Mouse (Mus musculus) frontal cortex, postnatal 14 days (tissue): ENCODE results near the gene Hsp90b1.
A peak's percentile ranks its signal among the peaks of the same experiment; 100 is the strongest.
"Not testable (repeated sequence)": the region's sequence is repeated elsewhere in the genome, so short reads cannot be mapped to it uniquely, and the experiment has no call there.

Experiments
- DNase-seq, 2 experiments: peaks; one replicate each; pipeline ENCODE4 v3.0.0; 2022; ENCODE audit warnings: low spot score in 2 of 2

Gene Hsp90b1

DNA sequence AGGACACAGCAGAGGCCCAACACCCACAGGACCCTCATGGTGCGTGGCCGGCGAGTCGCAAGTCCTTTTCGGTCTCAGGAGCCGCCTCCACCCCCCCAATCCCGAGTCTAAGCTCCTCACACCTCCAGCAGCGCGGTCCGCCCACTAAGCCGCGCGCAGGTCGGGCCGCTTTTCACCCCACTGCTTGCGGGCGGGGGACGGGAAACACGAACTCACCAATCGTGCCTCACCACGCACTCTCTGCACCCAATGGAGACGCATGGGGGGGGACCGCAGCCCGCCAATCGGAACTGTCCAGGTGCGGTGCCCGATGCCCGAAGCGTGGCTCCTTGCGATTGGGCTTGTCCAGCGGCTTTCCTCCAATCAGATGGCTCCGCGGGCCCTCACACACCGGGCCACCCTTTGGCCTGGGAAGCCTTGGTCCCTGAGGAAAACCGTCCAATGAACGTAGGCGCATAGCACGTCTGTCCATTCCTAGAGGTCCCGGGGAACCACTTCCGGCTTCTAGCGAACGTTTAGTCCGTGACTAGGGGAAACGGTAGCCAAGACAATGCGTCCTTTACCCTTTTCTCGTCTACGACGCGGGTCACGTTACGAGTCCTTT is at the start of gene Hsp90b1, which contains the start of gene Ttc41:
Hsp90b1 (minus strand) TSS at position 192 of the 604 bp plus-strand sequence.
Ttc41 (plus strand) TSS at position 494 of the 604 bp plus-strand sequence.
- DNase-seq = peak; percentile 100

DNA sequence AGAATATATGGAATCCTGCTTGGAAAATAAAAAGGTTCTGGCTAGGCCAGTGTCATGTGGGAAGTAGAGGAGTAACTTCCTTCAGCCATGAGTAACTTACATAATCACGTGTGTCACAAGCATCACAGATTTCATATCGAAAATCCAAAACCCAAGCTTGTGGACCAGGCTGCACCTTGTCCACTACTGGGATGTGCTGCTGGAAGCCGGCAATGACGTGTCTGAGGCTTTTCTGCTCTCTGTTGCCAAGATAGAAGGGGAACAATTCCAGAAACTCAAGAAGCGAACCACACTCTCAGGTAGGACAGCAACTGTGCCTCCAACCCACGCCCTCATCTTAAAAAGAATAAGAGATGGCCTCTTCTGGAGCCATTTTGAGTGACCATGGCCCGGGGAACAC is 39.0 kb upstream of the Hsp90b1 start:
- no peak for DNase-seq

DNA sequence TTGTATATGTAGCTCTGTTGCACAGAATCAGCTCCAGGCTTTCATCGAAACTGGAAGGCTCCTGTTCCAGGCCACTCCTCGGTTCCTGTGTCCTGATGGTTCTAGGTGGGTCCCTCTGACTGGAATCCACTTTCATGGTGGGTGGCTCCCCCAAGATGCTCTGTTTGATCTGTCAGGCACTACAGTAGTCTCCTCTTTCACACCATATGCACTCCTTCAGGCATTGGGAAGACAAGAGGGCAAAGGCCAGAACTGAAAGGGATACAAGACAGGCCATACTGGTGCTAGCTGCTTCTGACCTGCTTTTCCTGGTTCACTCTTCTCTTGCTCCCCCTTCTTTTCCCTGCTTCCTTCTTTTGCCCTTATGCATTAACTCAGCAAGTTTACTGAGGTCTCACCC is 37.6 kb upstream of the Hsp90b1 start:
- no peak for DNase-seq

DNA sequence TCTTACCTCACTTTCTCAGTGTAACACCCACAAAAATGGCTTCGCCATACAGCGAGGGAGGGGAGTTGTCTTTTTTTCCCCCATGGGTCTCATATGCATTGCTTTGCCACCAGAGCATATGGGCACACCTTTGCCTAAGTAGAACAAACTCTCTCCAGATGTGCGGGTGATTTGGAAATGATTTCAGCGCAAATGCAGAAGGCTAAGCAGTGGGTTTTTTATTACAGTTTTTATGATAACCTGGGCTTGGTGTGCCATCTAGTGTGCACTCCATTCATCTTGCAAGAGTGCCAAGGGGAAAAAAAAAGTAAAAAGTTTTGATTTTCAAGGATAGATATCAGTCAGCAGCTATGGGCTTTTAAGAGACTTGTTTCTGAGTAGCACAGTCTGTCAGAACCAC is 29.7 kb upstream of the Hsp90b1 start:
- no peak for DNase-seq

DNA sequence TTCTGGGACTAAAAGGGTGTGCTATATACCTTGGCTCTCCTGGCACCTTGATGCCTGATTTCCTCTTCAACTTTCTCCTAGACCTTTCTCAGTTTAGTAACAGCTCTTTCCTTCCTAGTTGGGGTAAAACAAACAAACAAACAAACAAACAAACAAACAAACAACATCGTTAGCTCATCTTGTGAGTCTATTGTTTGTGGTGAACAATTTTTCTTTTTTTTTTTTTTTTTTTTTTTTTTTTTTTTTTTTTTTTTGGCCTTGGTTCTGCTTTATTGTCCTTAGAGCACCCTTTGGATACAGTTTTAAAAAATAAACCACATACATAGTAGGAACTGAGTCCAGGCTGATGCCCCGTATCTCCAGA is 26.2 kb upstream of the Hsp90b1 start:
- no peak for DNase-seq

DNA sequence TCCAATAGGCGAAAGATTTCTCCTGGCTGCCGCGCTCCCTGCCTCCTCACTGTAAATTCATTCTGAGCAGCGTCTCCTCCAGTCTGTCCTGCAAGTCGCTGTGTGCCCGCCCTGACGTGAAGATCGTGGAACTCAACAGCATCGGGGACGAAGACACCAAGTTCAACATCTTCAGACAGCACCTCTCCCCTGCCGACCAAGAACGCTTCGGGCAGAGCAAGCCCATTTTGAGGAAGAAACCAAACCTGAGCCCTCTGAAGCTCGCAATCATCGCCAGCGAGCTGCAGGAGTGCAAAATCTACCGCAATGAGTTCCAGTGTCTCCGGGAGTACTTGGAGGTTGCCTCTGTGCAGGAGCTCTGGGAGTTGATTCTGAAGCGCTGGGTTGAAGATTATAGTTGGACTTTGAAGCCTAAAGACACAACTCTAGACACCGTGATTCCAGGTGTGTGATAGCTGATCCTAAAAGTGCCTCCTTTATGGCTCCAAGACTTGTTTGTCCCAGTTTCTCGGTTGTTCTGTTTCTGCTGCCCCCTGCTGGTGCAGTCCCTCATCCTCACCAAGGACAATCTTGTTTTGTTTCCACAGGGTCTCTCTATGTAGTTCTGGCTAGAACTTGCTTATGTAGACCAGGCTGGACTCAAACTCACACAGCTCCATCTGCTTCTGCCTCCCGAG is 25.7 kb upstream of the Hsp90b1 start:
- peak; percentile 37 to 82 for DNase-seq

DNA sequence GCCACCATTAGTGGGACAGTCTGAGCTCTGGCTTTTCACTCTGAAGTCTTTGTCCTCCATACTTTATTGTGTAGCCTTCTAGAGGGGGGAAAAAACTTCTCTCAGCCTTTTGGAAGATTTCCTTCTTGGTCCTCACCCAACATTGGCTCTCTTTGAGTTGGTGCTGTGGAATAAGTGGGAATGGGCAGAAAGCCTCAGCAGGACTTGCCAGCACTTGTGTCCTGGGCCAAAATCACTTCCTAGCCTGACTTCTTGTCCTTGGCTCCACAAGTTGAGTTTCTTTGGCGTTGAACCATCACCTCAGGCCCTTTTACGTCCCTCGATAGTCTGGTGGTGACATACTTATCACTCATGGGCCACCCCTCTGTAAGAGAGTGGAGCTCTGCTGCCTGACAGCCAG is 22.9 kb upstream of the Hsp90b1 start:
- DNase-seq = no peak

DNA sequence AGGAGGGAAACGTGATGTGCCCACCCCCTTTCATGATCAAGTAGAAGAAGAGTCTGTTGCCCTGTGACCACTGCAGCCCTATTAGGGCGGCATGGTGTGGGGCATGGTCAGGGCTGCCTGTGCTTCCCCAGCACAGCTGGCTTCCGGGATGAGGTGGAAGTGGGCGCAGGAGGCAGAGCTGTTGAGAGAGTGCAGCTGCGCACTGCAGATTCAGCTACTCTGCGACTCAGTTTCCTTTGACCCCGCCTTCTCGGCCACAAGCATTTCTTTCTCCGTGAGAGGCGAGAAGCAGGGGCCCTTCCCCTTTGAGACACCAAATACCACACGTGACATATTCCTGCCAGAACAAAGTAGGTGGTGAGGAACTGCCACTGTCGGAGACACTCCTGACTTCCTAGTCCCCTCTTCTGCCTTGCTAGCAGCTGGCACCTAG is 22.3 kb upstream of the Hsp90b1 start:
- peak; percentile 15 to 28 for DNase-seq

DNA sequence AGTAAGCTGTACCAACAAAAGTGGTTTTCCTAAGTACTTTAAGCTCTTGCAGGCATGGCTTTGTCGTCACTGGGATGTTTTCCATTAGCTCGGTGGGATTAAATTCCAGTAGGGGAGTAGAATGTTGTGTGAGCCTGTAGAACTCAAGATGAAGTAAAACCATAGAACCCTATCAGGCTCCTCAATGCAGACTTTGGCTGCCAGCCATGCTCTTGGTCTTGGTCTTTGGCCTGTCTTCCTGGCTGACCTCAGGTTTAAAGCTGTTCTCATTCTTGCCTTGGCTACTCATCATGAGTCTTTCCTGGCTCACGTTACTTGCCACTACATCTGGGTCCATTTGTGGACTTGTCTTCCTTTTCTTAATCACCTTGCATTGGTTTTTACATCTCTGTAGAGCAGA is 6.8 kb upstream of the Hsp90b1 start:
- DNase-seq = no peak

DNA sequence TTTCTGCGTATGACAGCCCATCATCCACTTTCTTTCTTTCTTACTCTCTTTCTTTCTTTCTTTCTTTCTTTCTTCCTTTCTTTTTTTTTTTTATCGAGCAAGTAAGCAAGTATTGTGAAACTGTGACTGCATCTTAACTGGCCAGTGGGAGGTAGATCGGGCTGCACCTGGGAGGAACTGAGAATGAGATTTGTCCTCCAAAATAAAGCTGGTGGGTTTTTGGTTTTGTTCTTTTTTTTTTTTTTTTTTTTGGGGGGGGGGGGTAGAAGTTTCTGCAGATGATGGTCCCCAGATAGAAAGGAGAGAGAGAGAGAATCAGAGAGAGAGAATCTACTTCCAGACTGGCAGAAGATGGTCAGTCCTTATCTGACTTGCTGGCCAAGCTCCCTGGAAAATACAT is 1.8 kb upstream of the Hsp90b1 start:
- no peak for DNase-seq

DNA sequence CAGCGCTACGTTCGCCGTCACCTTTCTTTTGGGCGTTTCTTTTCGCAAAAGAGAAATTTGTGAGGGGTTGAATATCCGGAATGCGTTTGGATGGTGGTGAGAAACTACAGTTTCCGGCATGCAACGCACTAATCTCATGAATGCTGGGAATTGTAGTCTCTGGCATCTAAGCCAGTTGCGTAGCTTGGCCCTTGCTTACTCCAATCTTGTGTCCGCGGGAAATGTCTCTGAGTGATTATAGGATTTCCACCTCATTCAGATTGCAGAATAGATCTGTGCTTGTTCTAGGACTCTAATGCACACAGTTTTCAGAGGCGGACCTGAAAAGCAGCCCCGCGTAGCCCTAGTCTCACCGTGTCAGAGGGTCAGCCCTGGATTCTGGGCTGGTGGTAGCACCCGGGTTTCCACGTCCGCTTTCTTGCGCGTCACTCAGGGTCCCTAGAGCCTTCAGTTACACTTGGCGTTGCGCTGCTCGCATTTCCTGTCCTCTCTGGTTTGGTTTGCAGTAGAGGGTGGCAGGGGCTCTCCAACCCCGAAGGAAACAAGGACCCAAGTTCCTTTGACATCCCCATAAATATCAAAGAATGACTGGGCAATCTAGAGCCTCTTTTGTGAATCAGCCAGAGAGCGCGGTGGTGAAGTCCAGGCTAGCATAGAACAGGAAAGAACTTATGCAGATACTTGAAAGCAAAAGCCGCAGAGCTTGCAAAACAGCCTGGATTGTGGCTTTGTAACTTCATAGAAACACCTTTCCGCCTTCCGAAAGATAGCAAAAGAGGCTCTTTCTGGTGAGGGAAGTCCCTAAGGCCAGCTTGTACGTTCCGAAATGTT is 828 bp upstream of the Hsp90b1 start:
- DNase-seq = peak in 1 of 2 experiments; percentile 73

DNA sequence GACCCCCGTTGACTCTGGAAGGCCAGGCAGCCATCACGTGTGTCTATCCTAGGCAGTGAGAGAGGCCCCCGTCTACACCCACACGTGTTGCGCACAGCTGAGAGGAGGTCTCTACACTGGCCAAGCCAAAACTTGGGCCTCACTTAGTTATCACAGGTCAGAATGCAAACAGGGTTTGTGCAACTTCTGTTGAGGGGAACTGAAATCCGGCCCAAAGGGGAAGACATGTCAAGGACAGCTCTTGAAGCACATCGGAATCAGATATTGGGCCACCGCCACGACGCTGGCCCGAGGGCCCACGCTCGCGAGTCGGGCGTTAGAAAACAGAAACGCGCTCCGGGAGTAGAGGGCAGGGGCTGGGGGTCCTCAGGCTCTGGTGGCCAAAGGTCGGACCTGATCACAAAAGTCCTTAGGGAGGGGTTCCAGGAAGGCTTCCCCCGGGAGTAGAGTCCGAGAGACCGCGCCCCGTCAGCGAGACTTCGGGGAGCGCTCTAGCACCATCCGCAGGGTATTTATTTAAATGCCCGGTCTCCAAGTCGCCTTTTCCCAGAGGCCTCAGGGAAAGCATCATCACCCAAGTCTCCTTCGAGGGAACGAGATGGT is 619 bp downstream of the Hsp90b1 start:
- peak; percentile 23 to 27 for DNase-seq

DNA sequence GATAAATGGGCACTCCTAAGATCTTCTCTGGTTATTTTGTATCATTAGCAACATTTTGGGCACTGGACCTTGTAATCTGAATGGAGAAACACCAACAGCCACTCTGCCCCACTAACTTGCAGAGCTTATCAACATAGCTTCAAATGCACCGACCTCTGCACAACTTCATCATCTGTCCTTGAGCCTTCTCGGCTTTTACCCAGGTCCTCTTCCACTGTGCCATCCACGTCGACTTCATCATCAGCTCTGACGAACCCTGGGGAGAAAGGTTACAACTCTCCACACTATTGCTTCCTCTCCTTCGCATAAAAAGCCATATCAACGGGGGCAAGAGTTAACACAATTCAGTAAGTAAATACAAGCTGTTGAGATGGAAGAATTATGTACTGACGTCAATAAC is 1.2 kb downstream of the Hsp90b1 start:
- no peak for DNase-seq

DNA sequence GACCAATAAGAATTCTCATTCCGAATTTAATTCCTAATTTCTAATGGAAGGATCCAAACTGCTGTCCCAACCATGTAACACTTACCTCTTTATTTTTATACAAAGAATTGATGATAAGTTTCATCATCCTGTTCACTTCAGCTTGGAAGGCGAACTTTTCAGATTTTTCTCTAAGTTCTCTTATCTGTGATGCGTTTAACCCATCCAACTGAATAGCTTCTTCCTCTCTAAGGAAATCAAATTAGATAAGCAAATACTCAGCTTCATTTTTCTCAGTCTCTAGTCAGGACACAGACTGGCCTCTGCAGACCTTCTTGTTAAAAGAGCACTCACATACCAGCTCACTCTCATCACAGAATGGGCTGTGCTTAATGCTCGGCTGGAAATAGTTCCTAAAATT is 1.9 kb downstream of the Hsp90b1 start:
- DNase-seq = no peak

DNA sequence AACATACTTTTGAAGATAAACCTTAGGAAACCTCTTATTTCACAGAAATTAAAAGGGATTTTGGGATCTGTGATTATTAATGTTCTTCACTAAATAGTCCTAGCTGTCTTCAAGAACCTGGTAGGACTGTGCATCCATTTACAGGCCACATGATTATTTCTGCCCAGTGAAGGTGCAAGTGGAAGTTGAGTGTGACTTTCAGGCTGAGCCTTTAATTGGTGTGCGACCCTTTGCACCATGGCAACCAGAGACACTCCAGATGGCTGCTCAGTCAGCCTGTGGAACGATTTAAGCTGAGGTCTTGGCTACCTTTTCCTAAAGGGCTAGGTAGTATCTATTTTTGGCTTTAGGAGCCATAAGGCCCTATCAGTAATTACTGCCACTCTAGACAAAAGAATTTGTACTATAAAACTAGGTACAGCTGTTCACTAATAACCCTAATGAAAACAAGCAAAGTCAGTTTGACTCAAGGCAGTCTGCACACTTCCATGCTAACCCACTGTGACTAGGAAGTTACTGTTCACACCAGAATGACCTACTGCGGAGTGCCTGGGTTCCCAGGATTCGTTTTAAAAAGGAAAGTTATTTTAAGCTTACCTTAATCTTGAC is 2.9 kb downstream of the Hsp90b1 start:
- no peak for DNase-seq

DNA sequence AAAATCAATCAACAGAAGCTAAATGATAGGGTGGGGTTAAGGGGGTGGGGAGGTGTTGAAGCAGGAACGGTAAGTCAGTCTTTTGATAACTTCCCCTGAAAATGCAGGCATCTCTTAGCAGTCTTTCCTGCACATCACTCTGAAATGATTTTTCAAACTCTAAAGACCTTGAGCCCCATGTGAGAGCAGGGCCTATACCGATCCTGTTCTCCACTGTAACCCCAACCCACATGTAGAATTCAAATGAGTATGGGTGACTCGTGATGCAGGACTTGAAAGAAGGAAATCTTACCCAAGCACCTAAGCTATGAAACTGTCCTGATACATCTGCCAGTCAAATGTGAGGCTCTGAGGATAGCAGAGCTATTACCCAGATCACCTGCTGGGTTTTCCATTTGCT is 4.3 kb downstream of the Hsp90b1 start:
- no peak for DNase-seq

DNA sequence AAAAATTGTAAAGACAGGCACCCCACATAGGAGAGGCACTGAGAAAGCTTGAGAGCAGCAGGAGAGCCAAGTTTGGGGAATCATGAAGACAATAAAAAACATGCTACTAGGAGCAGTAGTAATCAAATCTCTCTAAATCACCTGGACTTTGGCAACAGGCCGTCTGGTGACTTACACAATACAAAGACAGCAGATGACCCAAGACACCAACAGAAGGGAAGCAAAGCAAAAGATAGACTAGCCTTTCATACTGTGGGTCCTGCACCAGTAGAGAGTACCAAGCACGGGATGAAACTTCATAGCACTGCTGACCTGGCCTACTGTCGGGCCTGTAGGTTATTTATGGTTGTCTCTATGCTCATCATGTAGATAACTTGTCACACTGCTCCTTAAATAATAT is 5.1 kb downstream of the Hsp90b1 start:
- DNase-seq = no peak

DNA sequence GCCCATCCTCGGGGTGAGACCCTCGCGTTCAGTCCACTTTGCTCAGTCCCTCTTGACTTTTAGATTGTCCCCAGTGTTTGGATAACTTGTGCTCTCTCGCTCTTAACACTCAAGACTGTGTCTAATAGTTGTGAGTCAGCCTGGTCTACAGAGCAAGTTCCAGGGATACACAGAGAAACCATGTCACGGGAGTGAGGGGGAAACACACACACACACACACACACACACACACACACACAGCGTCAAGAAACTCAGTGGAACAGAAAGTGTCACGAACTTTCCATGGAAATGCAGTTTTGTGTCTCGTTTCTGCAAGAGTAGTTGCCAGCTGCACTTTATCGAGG is 19.3 kb downstream of the Hsp90b1 start:
- not testable (repeated sequence) for DNase-seq

DNA sequence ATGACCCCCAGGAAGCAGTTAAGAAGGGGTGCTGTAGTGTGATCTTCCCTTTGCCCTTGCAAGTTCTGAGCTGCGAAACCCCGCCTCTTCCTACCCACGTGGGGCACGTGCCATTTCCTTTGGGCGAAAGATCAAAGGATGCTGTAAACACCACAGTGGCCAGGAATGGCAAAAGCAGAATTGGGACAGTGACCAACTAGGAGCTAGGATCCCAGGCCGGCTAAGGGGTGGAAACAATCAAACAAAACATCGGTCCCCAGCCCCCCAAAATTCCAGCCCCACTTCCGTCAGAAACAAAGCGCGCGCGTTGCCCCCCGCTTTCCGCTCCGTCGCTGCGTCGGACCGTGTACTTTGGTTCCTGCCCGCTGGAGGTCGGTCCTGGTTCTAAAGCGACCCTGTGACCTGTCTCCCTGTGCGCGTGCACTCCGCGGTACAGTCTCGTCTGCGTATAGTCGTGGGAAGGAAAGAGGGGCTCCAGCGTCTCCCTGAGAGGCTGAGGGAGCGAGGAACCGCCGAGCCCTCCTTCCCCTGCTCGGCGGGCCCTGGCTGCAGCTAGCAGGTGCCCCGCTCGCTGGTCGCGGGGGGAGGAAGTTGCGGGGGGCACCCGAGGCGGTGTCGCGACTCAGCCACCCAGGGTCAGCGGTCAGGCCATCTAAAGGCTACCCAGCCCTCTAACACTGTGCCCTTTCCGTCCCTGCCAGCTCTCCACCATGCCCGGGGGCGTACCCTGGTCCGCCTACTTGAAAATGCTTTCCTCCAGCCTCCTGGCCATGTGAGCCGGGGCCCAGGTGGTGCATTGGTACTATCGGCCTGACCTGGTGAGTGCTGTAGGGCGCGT is 19.9 kb downstream of the Hsp90b1 start:
- peak; percentile 71 to 80 for DNase-seq

DNA sequence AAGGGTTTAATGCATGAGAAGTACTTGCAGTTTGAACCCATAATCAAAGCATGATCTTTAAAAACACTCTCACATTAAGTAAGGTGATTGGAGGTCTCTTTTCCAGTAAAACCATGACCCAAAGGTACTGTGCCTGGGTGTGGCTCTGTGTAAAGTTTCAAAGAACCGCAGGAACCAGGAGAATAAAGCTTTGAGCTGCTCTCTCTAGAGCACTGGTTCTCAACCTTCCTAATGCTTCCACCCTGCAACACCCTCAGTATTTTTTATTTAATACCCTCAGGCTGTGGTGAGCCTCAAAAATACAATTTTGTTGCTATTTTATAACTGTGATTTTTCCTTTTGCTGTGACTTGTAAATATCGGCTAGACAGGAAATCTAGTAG is 20.5 kb downstream of the Hsp90b1 start:
- not testable (repeated sequence) for DNase-seq

DNA sequence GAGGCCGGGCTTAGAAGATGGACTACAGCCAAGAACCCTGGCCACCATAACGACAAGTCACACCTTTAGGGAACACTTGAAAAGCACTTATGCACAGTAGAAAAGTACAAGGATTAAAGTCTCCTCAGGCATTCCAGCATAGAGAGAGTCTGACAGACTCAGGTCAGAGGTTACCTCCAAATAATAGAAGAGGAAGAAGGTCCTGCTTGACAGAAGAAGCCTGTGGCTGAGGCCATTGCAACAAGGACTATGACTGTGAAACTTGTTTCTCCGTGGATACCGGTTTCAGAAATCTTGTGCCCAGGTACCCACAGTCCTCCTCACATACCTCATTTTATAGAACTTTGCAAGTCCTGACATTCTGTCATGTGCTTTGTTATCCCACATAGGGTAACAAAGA is 34.8 kb downstream of the Hsp90b1 start:
- not testable (repeated sequence) for DNase-seq
